Mouse (Mus musculus) layer of hippocampus, adult 9-11 months (tissue): Measurements from ENCODE around the gene Wdr26.

Source experiments
- DNase-seq: peaks from one replicate; pipeline ENCODE4 v3.0.0; 2022

The Wdr26 gene

GRCm38 (mm10) chr1:181150827-181151534, 60.8 kb downstream of the Wdr26 start:
- DNase-seq: peak; percentile 91

GRCm38 (mm10) chr1:181150431-181150826, 61.4 kb downstream of the Wdr26 start:
- DNase-seq: no peak

GRCm38 (mm10) chr1:181149373-181150017, 62.3 kb downstream of the Wdr26 start:
- no peak for DNase-seq

- DNase-seq: no peak
Measured at GRCm38 (mm10) chr1:181148540-181148939, 63.3 kb downstream of the Wdr26 start.

- no peak for DNase-seq
Measured at GRCm38 (mm10) chr1:181146187-181146586, 65.6 kb downstream of the Wdr26 start.

- no peak for DNase-seq
Measured at GRCm38 (mm10) chr1:181144966-181145365, 66.8 kb downstream of the Wdr26 start.

GRCm38 (mm10) chr1:181143950-181144836, 67.6 kb downstream of the Wdr26 start, which contains the start of the genes Nvl and Cnih4:
TSS of gene Nvl (minus strand) at chr1:181144204.
TSS of gene Cnih4 (plus strand) at chr1:181144693.
- DNase-seq: peak; percentile 93

- no peak for DNase-seq
Measured at GRCm38 (mm10) chr1:181143609-181143949, 68.2 kb downstream of the Wdr26 start.

GRCm38 (mm10) chr1:181138730-181139129, 73.1 kb downstream of the Wdr26 start:
- no peak for DNase-seq

GRCm38 (mm10) chr1:181131915-181132314, 79.9 kb downstream of the Wdr26 start:
- no peak for DNase-seq

GRCm38 (mm10) chr1:181126766-181127165, 85.0 kb downstream of the Wdr26 start:
- DNase-seq: no peak

- DNase-seq: no peak
Measured at GRCm38 (mm10) chr1:181125916-181126315, 85.9 kb downstream of the Wdr26 start.

- DNase-seq: no peak
Measured at GRCm38 (mm10) chr1:181124145-181124544, 87.7 kb downstream of the Wdr26 start.
